Mouse (Mus musculus): ENCODE measurements around the gene Cited4. TPM values are rescaled to one million over a fixed set of nuclear protein-coding genes. Genes with fewer than 3 reads are reported as not detected.

The Cited4 gene
- polyA plus RNA-seq, 1 experiment from 2014 or later, result 0.92 TPM

GRCm38 (mm10) chr4:120665144-120665700 lies 1.1 kb upstream of the Cited4 start:
- no peak overlapping the region for H3K4me2 ChIP-seq (replicated peaks)
- no peak overlapping the region for H3K27ac ChIP-seq
- 41% methylated on average over 4 of the region's 4 CpGs for WGBS

DNA sequence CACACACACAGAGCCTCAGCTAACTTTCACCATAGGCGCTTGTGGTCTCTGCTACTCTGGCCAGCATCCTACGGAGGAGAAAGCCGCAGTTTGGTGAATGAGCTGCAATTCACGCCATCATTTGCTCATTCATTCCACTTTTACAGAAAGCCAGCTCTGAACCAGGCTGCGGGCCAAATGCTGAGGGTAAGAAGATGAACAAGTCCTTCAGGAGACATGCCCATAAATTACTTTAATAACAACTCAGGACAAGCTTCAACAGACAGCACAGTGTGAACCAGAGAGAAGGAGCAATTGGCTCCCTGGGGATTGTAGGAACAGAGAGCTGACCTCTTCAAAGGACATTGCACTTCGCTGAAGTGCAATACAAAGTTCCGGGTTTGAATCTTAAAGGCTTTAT lies 590 bp upstream of the Cited4 start:
- H3K9ac ChIP-seq (replicated peaks), result no peak overlapping the region
- peaks cover 22% of the 10 kb centered on the region for H3K4me1 ChIP-seq (replicated peaks)
- no peaks in the 10 kb centered on the region for H3K9me3 ChIP-seq
- H3K36me3 ChIP-seq, result no peaks in the 10 kb centered on the region
- no peak overlapping the region for H3K4me2 ChIP-seq (replicated peaks)
- H3K4me3 ChIP-seq (replicated peaks), result no peak overlapping the region
- no peak overlapping the region for H3K27ac ChIP-seq
- 65% methylated on average over 7 of the region's 7 CpGs for WGBS
- peaks cover 51% of the 10 kb centered on the region for H3K27me3 ChIP-seq
- no peak for ATAC-seq

More at GRCm38 (mm10) chr4:120665144-120665700, 1.1 kb upstream of the Cited4 start:
- H3K9me3 ChIP-seq, result no peaks in the 10 kb centered on the region
- H3K9ac ChIP-seq (replicated peaks), result no peak overlapping the region
- H3K36me3 ChIP-seq, result no peaks in the 10 kb centered on the region
- no peak overlapping the region for H3K4me3 ChIP-seq (replicated peaks)
- H3K4me1 ChIP-seq (replicated peaks), result peaks cover 22% of the 10 kb centered on the region
- peaks cover 51% of the 10 kb centered on the region for H3K27me3 ChIP-seq
- no peak for ATAC-seq

DNA sequence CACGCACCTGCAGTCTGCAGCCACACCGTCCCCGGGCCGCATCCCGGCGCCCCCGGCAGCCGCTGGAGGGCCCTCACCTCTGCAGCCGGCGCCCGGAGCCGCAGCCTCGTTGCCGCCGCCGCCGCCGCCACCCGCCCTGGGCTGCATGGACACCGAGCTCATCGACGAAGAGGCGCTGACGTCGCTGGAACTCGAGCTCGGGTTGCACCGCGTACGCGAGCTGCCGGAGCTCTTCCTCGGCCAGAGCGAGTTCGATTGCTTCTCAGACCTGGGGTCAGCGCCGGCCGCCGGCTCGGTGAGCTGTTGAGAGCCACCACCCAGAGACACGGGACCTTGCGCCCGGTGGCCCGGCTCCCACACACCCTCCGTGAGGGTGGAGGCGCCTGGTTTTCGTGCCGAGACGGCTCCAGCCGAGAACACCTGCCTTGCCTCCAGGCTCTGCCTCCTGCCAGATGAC lies 701 bp downstream of the Cited4 start:
- under 1% methylated on average over 47 of the region's 50 CpGs for WGBS
- Histone ChIP-seq H3K4me1 (replicated peaks) (peaks cover 22% of the 10 kb centered on the region), H3K27ac (no peak overlapping the region), H3K27me3 (peaks cover 50% of the 10 kb centered on the region), H3K4me3 (replicated peaks) (peak overlapping the region; percentile 51), H3K9ac (replicated peaks) (peak overlapping the region; percentile 65), H3K9me3 (no peaks in the 10 kb centered on the region), H3K4me2 (replicated peaks) (peak overlapping the region; percentile 94), H3K36me3 (no peaks in the 10 kb centered on the region)
- peak; percentile 75 for ATAC-seq

DNA sequence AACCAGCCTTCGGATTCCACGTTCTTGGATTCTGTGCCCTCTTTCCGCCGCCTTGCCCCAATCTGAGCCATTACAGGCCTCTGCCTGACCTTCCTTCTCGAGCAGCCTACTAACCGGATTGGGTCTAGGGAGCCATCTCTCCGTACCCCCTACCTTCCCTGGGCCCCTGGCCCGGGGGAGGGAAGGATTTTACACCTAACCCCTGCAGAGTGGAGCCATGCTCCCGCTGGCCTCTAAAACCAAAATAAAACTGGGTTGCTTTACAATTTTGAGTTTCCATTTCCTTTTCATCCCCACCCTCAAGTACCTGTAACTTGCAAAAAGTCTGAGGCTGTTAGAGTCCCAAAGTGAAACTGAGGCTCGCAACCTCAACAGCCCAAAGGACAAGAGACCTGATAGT lies 1.2 kb downstream of the Cited4 start:
- peaks cover 51% of the 10 kb centered on the region for H3K27me3 ChIP-seq
- 14% methylated on average over 10 of the region's 10 CpGs for WGBS
- H3K36me3 ChIP-seq, result no peaks in the 10 kb centered on the region
- H3K9ac ChIP-seq (replicated peaks), result peak overlapping the region; percentile 65; the same call in 1 of the 2 replicates
- H3K9me3 ChIP-seq, result no peaks in the 10 kb centered on the region
- H3K4me3 ChIP-seq (replicated peaks), result peak overlapping the region; percentile 51
- H3K27ac ChIP-seq, result no peak overlapping the region
- no peak for ATAC-seq
- peak overlapping the region; percentile 94 for H3K4me2 ChIP-seq (replicated peaks)
- peaks cover 22% of the 10 kb centered on the region for H3K4me1 ChIP-seq (replicated peaks)

GRCm38 (mm10) chr4:120668551-120668950 lies 2.2 kb downstream of the Cited4 start:
- Histone ChIP-seq H3K4me1 (replicated peaks) (peaks cover 22% of the 10 kb centered on the region), H3K9me3 (no peaks in the 10 kb centered on the region), H3K4me3 (replicated peaks) (no peak overlapping the region), H3K27ac (no peak overlapping the region), H3K9ac (replicated peaks) (no peak overlapping the region), H3K27me3 (peaks cover 51% of the 10 kb centered on the region), H3K36me3 (no peaks in the 10 kb centered on the region), H3K4me2 (replicated peaks) (no peak overlapping the region)
- 90% methylated on average over 4 of the region's 4 CpGs for WGBS
- ATAC-seq, result no peak

GRCm38 (mm10) chr4:120669585-120669984 lies 3.2 kb downstream of the Cited4 start:
- WGBS, result 80% methylated on average over 5 of the region's 5 CpGs
- peaks cover 51% of the 10 kb centered on the region for H3K27me3 ChIP-seq
- H3K4me2 ChIP-seq (replicated peaks), result no peak overlapping the region
- no peak for ATAC-seq
- no peaks in the 10 kb centered on the region for H3K36me3 ChIP-seq
- no peak overlapping the region for H3K9ac ChIP-seq (replicated peaks)
- H3K27ac ChIP-seq, result no peak overlapping the region
- H3K4me3 ChIP-seq (replicated peaks), result no peak overlapping the region
- no peaks in the 10 kb centered on the region for H3K9me3 ChIP-seq
- H3K4me1 ChIP-seq (replicated peaks), result peaks cover 22% of the 10 kb centered on the region

- no peaks in the 10 kb centered on the region for H3K36me3 ChIP-seq
- no peak for ATAC-seq
- no peak overlapping the region for H3K4me3 ChIP-seq (replicated peaks)
- no peak overlapping the region for H3K27ac ChIP-seq
- H3K9me3 ChIP-seq, result no peaks in the 10 kb centered on the region
- H3K4me2 ChIP-seq (replicated peaks), result no peak overlapping the region
- peaks cover 18% of the 10 kb centered on the region for H3K4me1 ChIP-seq (replicated peaks)
- no peak overlapping the region for H3K9ac ChIP-seq (replicated peaks)
- H3K27me3 ChIP-seq, result peaks cover 39% of the 10 kb centered on the region
- WGBS, result 27% methylated on average over 12 of the region's 12 CpGs
These were observed 4.7 kb downstream of the Cited4 start for GRCm38 (mm10) chr4:120671046-120671445.

DNA sequence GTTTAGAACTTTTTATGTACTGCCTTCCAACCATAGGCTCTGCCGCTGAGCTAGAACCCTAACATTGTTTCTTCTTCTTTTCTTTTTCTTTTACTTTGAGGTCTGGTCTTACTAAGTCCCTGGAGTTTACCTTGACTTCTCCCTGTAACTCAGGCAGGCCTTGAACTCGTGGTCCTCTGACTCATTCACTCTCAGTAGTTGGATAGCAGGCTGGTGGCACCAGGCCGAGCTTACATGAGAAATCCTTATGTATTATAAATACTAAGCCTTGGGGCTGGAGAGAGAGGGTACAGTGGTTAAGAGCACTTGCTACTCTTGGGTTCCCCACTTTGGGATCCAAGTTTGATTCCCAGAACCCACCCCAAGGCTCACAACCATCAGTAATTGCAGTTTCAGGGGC lies 7.2 kb downstream of the Cited4 start:
- WGBS, result 90% methylated on average over 3 of the region's 3 CpGs
- Histone ChIP-seq H3K27ac (no peak overlapping the region), H3K4me2 (replicated peaks) (no peak overlapping the region), H3K36me3 (no peaks in the 10 kb centered on the region), H3K9me3 (no peaks in the 10 kb centered on the region), H3K4me1 (replicated peaks) (no peaks in the 10 kb centered on the region), H3K4me3 (replicated peaks) (no peak overlapping the region), H3K9ac (replicated peaks) (no peak overlapping the region), H3K27me3 (peaks cover 17% of the 10 kb centered on the region)
- no peak for ATAC-seq

DNA sequence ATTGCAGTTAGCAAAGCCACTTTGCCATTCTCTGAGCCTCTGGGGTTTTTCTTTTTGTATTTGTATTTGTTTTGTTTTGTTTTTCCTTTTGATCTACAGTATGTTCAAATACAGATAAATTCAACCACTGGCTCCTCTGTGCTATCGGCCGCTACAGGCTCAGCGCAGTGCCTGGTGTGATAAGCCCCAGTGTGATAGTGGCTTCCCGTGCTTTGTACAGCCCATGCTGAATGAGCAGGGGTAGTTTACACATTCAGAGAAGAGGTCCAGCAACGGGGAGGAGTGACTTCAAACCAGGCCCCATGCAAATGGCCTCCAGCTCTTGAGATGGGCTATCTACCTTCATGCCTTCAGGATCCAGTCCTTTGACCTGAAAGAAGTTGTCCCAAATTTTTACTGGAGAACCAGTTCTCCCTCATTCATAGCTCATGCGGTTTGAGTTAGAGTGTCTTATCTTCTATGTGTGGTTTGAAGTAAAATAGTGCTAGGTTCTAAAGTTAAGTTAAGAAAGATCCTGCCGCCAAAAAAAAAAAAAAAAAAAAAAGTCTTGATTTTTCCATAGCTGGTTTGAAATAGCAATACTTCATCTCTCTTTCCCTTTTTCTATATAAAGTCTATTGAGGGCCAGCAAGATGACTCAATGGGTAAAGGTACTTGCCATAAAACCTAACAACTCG lies 8.5 kb downstream of the Cited4 start:
- H3K9ac ChIP-seq (replicated peaks), result no peak overlapping the region
- H3K4me1 ChIP-seq (replicated peaks), result no peaks in the 10 kb centered on the region
- H3K36me3 ChIP-seq, result no peaks in the 10 kb centered on the region
- 81% methylated on average over 8 of the region's 8 CpGs for WGBS
- H3K27me3 ChIP-seq, result 0 out of 2 replicates have a peak, but pooled peaks cover 5% of the 10 kb centered on the region
- H3K9me3 ChIP-seq, result no peaks in the 10 kb centered on the region
- H3K4me2 ChIP-seq (replicated peaks), result no peak overlapping the region
- ATAC-seq, result no peak
- no peak overlapping the region for H3K27ac ChIP-seq
- H3K4me3 ChIP-seq (replicated peaks), result no peak overlapping the region

GRCm38 (mm10) chr4:120675640-120676039 lies 9.3 kb downstream of the Cited4 start:
- no peak for ATAC-seq
- WGBS, result 76% methylated on average over 2 of the region's 2 CpGs
- Histone ChIP-seq H3K4me1 (replicated peaks) (no peaks in the 10 kb centered on the region), H3K4me3 (replicated peaks) (no peak overlapping the region), H3K27me3 (0 out of 2 replicates have a peak, but pooled peaks cover 5% of the 10 kb centered on the region), H3K27ac (no peak overlapping the region), H3K4me2 (replicated peaks) (no peak overlapping the region), H3K9ac (replicated peaks) (no peak overlapping the region), H3K9me3 (no peaks in the 10 kb centered on the region), H3K36me3 (no peaks in the 10 kb centered on the region)

GRCm38 (mm10) chr4:120680953-120681352 lies 14.6 kb downstream of the Cited4 start:
- no peaks in the 10 kb centered on the region for H3K4me1 ChIP-seq (replicated peaks)
- H3K4me3 ChIP-seq (replicated peaks), result no peak overlapping the region
- no peak for ATAC-seq
- H3K27me3 ChIP-seq, result peaks cover 4% of the 10 kb centered on the region; the same call in 1 of the 2 replicates
- 56% methylated on average over 7 of the region's 7 CpGs for WGBS
- no peaks in the 10 kb centered on the region for H3K36me3 ChIP-seq
- no peak overlapping the region for H3K4me2 ChIP-seq (replicated peaks)
- H3K9ac ChIP-seq (replicated peaks), result no peak overlapping the region
- no peak overlapping the region for H3K27ac ChIP-seq
- no peaks in the 10 kb centered on the region for H3K9me3 ChIP-seq

DNA sequence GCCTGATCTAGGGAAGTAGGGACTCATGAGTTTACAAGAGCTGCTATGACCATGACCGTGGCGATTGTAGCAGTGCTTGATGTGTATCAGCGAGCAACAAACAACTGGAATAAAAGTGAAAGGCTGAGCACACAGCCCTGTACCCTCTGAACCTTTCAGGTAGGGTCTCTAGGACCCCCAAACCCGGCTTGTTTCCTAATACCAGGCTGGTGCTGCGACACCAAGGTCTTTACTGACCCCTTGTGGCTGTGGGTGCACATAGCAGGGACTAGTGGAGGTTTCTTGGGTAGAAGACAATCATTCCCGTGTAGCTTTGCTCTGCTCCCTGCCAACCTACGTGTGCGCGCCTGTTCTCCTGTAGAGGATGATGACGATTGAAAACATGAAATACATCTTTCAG lies 15.8 kb downstream of the Cited4 start:
- H3K9ac ChIP-seq (replicated peaks), result no peak overlapping the region
- 32% methylated on average over 10 of the region's 10 CpGs for WGBS
- no peak; the same call in 1 of the 2 replicates for ATAC-seq
- no peak overlapping the region for H3K4me2 ChIP-seq (replicated peaks)
- no peaks in the 10 kb centered on the region for H3K4me1 ChIP-seq (replicated peaks)
- H3K27me3 ChIP-seq, result peaks cover 4% of the 10 kb centered on the region; the same call in 1 of the 2 replicates
- H3K36me3 ChIP-seq, result no peaks in the 10 kb centered on the region
- no peak overlapping the region for H3K4me3 ChIP-seq (replicated peaks)
- no peak overlapping the region for H3K27ac ChIP-seq
- no peaks in the 10 kb centered on the region for H3K9me3 ChIP-seq

Data from midbrain, embryonic 13.5 days (tissue).